ENCODE assay signal across 30 mouse cellular contexts in the genomic region with DNA sequence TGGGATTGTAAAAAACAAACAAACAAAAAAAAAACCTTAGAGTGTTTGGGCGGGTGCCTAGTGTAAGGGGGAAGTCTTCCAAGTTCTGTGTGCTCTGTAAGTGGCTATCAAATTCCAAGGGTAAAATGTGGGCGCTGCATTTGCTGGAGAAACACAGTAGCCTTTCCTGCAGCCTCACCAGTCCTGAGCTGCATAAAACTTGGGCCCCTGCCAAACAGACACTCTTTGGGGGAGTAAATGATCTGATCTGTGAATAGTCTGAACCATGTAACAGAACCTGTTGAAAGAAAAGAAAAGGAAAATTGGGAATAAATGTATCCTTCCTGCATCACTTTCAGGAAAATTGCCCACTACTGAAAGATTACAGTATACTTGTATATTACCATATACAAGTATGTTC.
DNase-seq lines count a peak whose midpoint lies in the region; ATAC-seq and TF ChIP-seq lines count a peak whose summit lies in the region.
"Had no signal": no experiment of that assay in that cellular context is flagged by ENCODE, and none has a peak within 500 bp of the region (broad histone marks: within the 10 kb centered on the region; RNA-seq: fewer than 3 reads in every experiment).

No protein-coding gene starts in this region.

- no peak overlapping the region for H3K27ac ChIP-seq in forebrain, embryonic 14.5 days (ENCODE audit: low read depth, low read length)
- H3K27ac ChIP-seq in forebrain, embryonic 12.5 days = no peak overlapping the region
- H3K27ac ChIP-seq in limb, embryonic 12.5 days = no peak overlapping the region
- no peak overlapping the region for H3K27ac ChIP-seq in limb, embryonic 10.5 days
- H3K27ac ChIP-seq in embryonic facial prominence, embryonic 12.5 days = no peak overlapping the region
- no peak overlapping the region for H3K27ac ChIP-seq in limb, embryonic 14.5 days (replicated peaks; ENCODE audit: low read depth, low read length)
- H3K27ac ChIP-seq in hindbrain, embryonic 13.5 days = no peak overlapping the region
- H3K27ac ChIP-seq: embryonic facial prominence, embryonic 13.5 days; hindbrain, embryonic 14.5 days; kidney, embryonic 15.5 days; liver, embryonic 14.5 days; lung, embryonic 15.5 days; midbrain, embryonic 10.5 days; midbrain, embryonic 15.5 days; neural tube, embryonic 12.5 days had no signal

- H3K9ac ChIP-seq in forebrain, embryonic 14.5 days (ENCODE audit: low read length) = no peak overlapping the region
- no peak overlapping the region for H3K9ac ChIP-seq in forebrain, embryonic 12.5 days
- H3K9ac ChIP-seq in limb, embryonic 12.5 days (replicated peaks) = no peak overlapping the region
- no peak overlapping the region for H3K9ac ChIP-seq in embryonic facial prominence, embryonic 12.5 days
- H3K9ac ChIP-seq in limb, embryonic 14.5 days (ENCODE audit: low read depth, low read length, severe bottlenecking) = no peak overlapping the region
- H3K9ac ChIP-seq in hindbrain, embryonic 13.5 days = no peak overlapping the region
- H3K9ac ChIP-seq: embryonic facial prominence, embryonic 13.5 days; heart, embryonic 12.5 days; hindbrain, embryonic 14.5 days; kidney, embryonic 15.5 days; liver, embryonic 14.5 days; lung, embryonic 15.5 days; midbrain, embryonic 15.5 days; neural tube, embryonic 12.5 days had no signal

- no peaks in the 10 kb centered on the region for H3K27me3 ChIP-seq in forebrain, embryonic 14.5 days (replicated peaks; ENCODE audit: control insufficient read depth, insufficient read depth, low read length)
- H3K27me3 ChIP-seq in forebrain, embryonic 12.5 days = no peaks in the 10 kb centered on the region
- no peaks in the 10 kb centered on the region for H3K27me3 ChIP-seq in limb, embryonic 12.5 days
- no peaks in the 10 kb centered on the region for H3K27me3 ChIP-seq in limb, embryonic 10.5 days (ENCODE audit: low read depth, poor library complexity, severe bottlenecking)
- no peaks in the 10 kb centered on the region for H3K27me3 ChIP-seq in embryonic facial prominence, embryonic 12.5 days
- no peaks in the 10 kb centered on the region for H3K27me3 ChIP-seq in limb, embryonic 14.5 days (ENCODE audit: control insufficient read depth, insufficient read depth, low read length)
- H3K27me3 ChIP-seq in hindbrain, embryonic 13.5 days = no peaks in the 10 kb centered on the region
- H3K27me3 ChIP-seq: embryonic facial prominence, embryonic 13.5 days; heart, embryonic 12.5 days; kidney, embryonic 15.5 days; lung, embryonic 15.5 days; midbrain, embryonic 15.5 days; neural tube, embryonic 12.5 days had no signal

- H3K4me1 ChIP-seq in forebrain, embryonic 14.5 days (ENCODE audit: control insufficient read depth, insufficient read depth, low read length) = no peaks in the 10 kb centered on the region
- H3K4me1 ChIP-seq in forebrain, embryonic 12.5 days = no peaks in the 10 kb centered on the region
- H3K4me1 ChIP-seq in limb, embryonic 12.5 days (replicated peaks) = peaks cover 3% of the 10 kb centered on the region; the same call in 1 of the 2 replicates
- no peaks in the 10 kb centered on the region for H3K4me1 ChIP-seq in limb, embryonic 10.5 days
- H3K4me1 ChIP-seq in embryonic facial prominence, embryonic 12.5 days = no peaks in the 10 kb centered on the region
- no peaks in the 10 kb centered on the region for H3K4me1 ChIP-seq in limb, embryonic 14.5 days (ENCODE audit: control insufficient read depth, insufficient read depth, low read length)
- no peaks in the 10 kb centered on the region for H3K4me1 ChIP-seq in hindbrain, embryonic 13.5 days (replicated peaks)
- H3K4me1 ChIP-seq: embryonic facial prominence, embryonic 13.5 days; heart, embryonic 12.5 days; kidney, embryonic 15.5 days; lung, embryonic 15.5 days; midbrain, embryonic 10.5 days; midbrain, embryonic 15.5 days; neural tube, embryonic 12.5 days had no signal

- H3K36me3 ChIP-seq in forebrain, embryonic 14.5 days (ENCODE audit: control insufficient read depth, insufficient read depth, low read length) = no peaks in the 10 kb centered on the region
- no peaks in the 10 kb centered on the region for H3K36me3 ChIP-seq in forebrain, embryonic 12.5 days (replicated peaks)
- H3K36me3 ChIP-seq in limb, embryonic 12.5 days = no peaks in the 10 kb centered on the region
- no peaks in the 10 kb centered on the region for H3K36me3 ChIP-seq in limb, embryonic 10.5 days
- no peaks in the 10 kb centered on the region for H3K36me3 ChIP-seq in embryonic facial prominence, embryonic 12.5 days
- no peaks in the 10 kb centered on the region for H3K36me3 ChIP-seq in limb, embryonic 14.5 days (ENCODE audit: control insufficient read depth, insufficient read depth, low read length)
- no peaks in the 10 kb centered on the region for H3K36me3 ChIP-seq in hindbrain, embryonic 13.5 days
- H3K36me3 ChIP-seq: embryonic facial prominence, embryonic 13.5 days; heart, embryonic 12.5 days; kidney, embryonic 15.5 days; lung, embryonic 15.5 days; midbrain, embryonic 10.5 days; midbrain, embryonic 15.5 days; neural tube, embryonic 12.5 days had no signal

- H3K9me3 ChIP-seq in forebrain, embryonic 14.5 days (replicated peaks; ENCODE audit: control insufficient read depth, low read length) = no peaks in the 10 kb centered on the region
- no peaks in the 10 kb centered on the region for H3K9me3 ChIP-seq in forebrain, embryonic 12.5 days
- no peaks in the 10 kb centered on the region for H3K9me3 ChIP-seq in limb, embryonic 12.5 days
- H3K9me3 ChIP-seq in limb, embryonic 10.5 days (replicated peaks) = no peaks in the 10 kb centered on the region
- H3K9me3 ChIP-seq in embryonic facial prominence, embryonic 12.5 days = no peaks in the 10 kb centered on the region
- no peaks in the 10 kb centered on the region for H3K9me3 ChIP-seq in limb, embryonic 14.5 days (ENCODE audit: control insufficient read depth, low read length)
- H3K9me3 ChIP-seq in hindbrain, embryonic 13.5 days = no peaks in the 10 kb centered on the region
- H3K9me3 ChIP-seq: embryonic facial prominence, embryonic 13.5 days; heart, embryonic 12.5 days; kidney, embryonic 15.5 days; lung, embryonic 15.5 days; midbrain, embryonic 10.5 days; midbrain, embryonic 15.5 days; neural tube, embryonic 12.5 days had no signal

- peak; percentile 6 for DNase-seq in forebrain, embryonic 14.5 days (ENCODE audit: low spot score)
- DNase-seq in limb, embryonic 10.5 days (ENCODE audit: low spot score) = no peak
- DNase-seq in limb, embryonic 14.5 days (ENCODE audit: low spot score) = peak; percentile 29
- DNase-seq: adrenal gland, adult 2 months; B cell, adult 2 months; cerebellum, adult 11 months; cerebellum, adult 9-11 months; gastrocnemius, postnatal 36 days; heart, adult 18-20 months; heart, postnatal 4 days; right cerebral cortex, postnatal 14 days; thymus, postnatal 14 days had no signal

- H3K4me2 ChIP-seq in forebrain, embryonic 14.5 days (ENCODE audit: low read length) = no peak overlapping the region
- H3K4me2 ChIP-seq in forebrain, embryonic 12.5 days = no peak overlapping the region
- H3K4me2 ChIP-seq in limb, embryonic 12.5 days = no peak overlapping the region
- no peak overlapping the region for H3K4me2 ChIP-seq in embryonic facial prominence, embryonic 12.5 days (replicated peaks)
- no peak overlapping the region for H3K4me2 ChIP-seq in limb, embryonic 14.5 days (replicated peaks; ENCODE audit: low read depth, low read length, severe bottlenecking)
- no peak overlapping the region for H3K4me2 ChIP-seq in hindbrain, embryonic 13.5 days
- H3K4me2 ChIP-seq: embryonic facial prominence, embryonic 13.5 days; heart, embryonic 12.5 days; hindbrain, embryonic 14.5 days; kidney, embryonic 15.5 days; lung, embryonic 15.5 days; midbrain, embryonic 15.5 days; neural tube, embryonic 12.5 days had no signal

- no peak for ATAC-seq in forebrain, embryonic 14.5 days
- ATAC-seq in forebrain, embryonic 12.5 days (ENCODE audit: low FRiP score) = no peak
- ATAC-seq in limb, embryonic 12.5 days (ENCODE audit: insufficient number of reproducible peaks, insufficient read depth, low FRiP score, low TSS enrichment, low read depth) = peak; percentile 63; the same call in 1 of the 2 replicates
- ATAC-seq in embryonic facial prominence, embryonic 12.5 days (ENCODE audit: insufficient number of reproducible peaks, insufficient read depth, low FRiP score, low TSS enrichment) = 0 out of 2 replicates have a peak, but pooled peaks have one; percentile 47
- ATAC-seq in limb, embryonic 14.5 days (ENCODE audit: low FRiP score, low read depth) = no peak
- no peak for ATAC-seq in monocyte, adult 5-6 weeks (replicated peaks; ENCODE audit: insufficient number of reproducible peaks, low FRiP score, low TSS enrichment, poor library complexity, severe bottlenecking)
- ATAC-seq in hindbrain, embryonic 13.5 days (ENCODE audit: low FRiP score) = no peak
- ATAC-seq: activated CD4-positive, CD25-positive, alpha-beta regulatory T cell, adult 4 months; intestine, postnatal 0 days; midbrain, embryonic 15.5 days had no signal

- no peak for TF ChIP-seq POLR2A in limb, embryonic 14.5 days (IDR thresholded peaks at IDR 0.05; ENCODE audit: borderline replicate concordance, extremely low read depth, insufficient read depth, insufficient read length)

- WGBS in forebrain, embryonic 14.5 days = 53% methylated on average over 2 of the region's 2 CpGs
- WGBS in forebrain, embryonic 12.5 days = 65% methylated on average over 2 of the region's 2 CpGs
- 31% methylated on average over 2 of the region's 2 CpGs for WGBS in limb, embryonic 12.5 days
- 59% methylated on average over 2 of the region's 2 CpGs for WGBS in limb, embryonic 10.5 days
- 14% methylated on average over 2 of the region's 2 CpGs for WGBS in embryonic facial prominence, embryonic 12.5 days
- 27% methylated on average over 2 of the region's 2 CpGs for WGBS in limb, embryonic 14.5 days
- 64% methylated on average over 2 of the region's 2 CpGs for WGBS in hindbrain, embryonic 13.5 days

- no peak overlapping the region for H3K4me3 ChIP-seq in forebrain, embryonic 14.5 days (ENCODE audit: low read depth, low read length)
- no peak overlapping the region for H3K4me3 ChIP-seq in forebrain, embryonic 12.5 days (replicated peaks)
- no peak overlapping the region for H3K4me3 ChIP-seq in limb, embryonic 12.5 days (replicated peaks)
- no peak overlapping the region for H3K4me3 ChIP-seq in limb, embryonic 10.5 days
- H3K4me3 ChIP-seq in embryonic facial prominence, embryonic 12.5 days = no peak overlapping the region
- no peak overlapping the region for H3K4me3 ChIP-seq in limb, embryonic 14.5 days (replicated peaks; ENCODE audit: low read length)
- no peak overlapping the region for H3K4me3 ChIP-seq in hindbrain, embryonic 13.5 days
- H3K4me3 ChIP-seq: embryonic facial prominence, embryonic 13.5 days; erythroblast, embryonic 14.5 days; heart, embryonic 12.5 days; kidney, embryonic 15.5 days; lung, embryonic 15.5 days; midbrain, embryonic 10.5 days; midbrain, embryonic 15.5 days; myocyte; neural tube, embryonic 12.5 days had no signal

Comparison
In these comparisons a context has a peak if more than half of its experiments do, and no peak if none do; other contexts are left out.
1. ATAC-seq: peak in limb, embryonic 12.5 days (single experiment) and embryonic facial prominence, embryonic 12.5 days (single experiment); none in forebrain, embryonic 14.5 days (single experiment), forebrain, embryonic 12.5 days (single experiment), limb, embryonic 14.5 days (single experiment), monocyte, adult 5-6 weeks (single experiment) and hindbrain, embryonic 13.5 days (single experiment).